Mouse (Mus musculus): Measurements from ENCODE around the gene Plcb4.

GRCm38 (mm10) chr2:135619956-135620355 is 38.9 kb upstream of the Plcb4 start:
- TF ChIP-seq CTCF (conservative IDR thresholded peaks at IDR 0.05; ENCODE audit: insufficient read depth, insufficient read length, low read depth, low read length) (no peak), POLR2A (IDR thresholded peaks at IDR 0.05; ENCODE audit: low read depth, low read length) (no peak)
